Mouse (Mus musculus): ENCODE results near the gene Adamts13.

Gene Adamts13

DNA sequence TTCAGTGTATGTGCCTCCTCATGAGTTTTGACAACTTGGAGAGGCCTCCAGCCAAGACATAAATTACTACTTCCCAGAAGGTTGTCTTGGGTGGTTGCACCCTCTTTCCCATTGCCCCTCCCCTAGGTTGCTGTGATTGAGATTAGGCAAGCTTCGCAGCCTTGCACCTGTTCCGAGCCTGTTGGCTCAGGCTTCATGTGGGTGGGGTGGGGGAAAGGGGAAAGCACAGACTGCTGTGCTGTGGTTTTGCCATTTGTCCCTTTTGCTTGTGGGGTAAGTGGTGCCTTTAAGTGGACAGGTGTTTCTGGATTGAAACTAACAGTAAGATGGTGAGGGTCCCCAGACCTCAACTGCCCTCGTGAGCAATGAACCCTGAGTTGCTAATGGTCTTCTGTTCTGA lies 62.8 kb downstream of the Adamts13 start:
- DNase-seq (ENCODE audit: low read depth, low spot score), result peak; percentile 54

DNA sequence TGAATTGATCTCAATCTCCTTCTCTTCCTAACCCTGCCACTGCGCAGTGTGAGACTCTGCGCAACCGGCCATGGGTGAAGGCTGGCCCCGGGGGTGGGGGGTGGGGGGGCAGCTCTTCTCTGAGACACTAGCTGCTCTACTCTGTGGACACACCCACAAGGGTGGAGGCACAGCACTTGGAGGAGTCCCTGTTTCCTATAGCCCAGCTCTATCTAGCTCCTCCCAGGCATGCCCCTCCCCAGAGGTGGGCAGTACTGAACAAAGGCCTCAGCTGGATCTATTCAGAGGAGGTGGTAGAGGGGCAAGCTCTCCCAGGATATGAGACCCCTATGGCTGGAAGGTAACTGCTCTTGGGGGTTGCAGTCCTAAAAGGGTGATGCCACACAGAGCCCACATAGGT lies 63.8 kb downstream of the Adamts13 start:
- no peak for DNase-seq (ENCODE audit: low read depth, low spot score)

DNA sequence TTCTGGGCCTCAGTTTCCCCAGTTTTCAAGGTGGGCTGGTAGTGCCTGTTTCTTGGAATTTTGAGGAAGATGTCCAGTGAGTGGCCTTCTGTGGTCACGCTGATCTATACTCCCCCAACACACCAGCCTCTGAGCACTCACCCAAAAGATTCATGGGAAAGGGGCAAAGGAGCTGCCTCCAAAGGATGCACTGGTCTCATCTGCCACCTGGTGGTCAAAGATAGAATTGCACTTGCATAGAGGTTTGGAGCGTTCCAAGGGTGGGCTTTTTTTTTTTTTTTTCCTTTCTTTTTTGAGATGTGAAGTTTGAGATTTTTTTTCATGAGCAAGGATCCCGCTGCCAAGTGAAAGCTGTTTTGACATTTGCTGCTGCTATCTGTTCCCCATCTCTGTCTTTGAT lies 65.4 kb downstream of the Adamts13 start:
- peak; percentile 67 for DNase-seq (ENCODE audit: low read depth, low spot score)

DNA sequence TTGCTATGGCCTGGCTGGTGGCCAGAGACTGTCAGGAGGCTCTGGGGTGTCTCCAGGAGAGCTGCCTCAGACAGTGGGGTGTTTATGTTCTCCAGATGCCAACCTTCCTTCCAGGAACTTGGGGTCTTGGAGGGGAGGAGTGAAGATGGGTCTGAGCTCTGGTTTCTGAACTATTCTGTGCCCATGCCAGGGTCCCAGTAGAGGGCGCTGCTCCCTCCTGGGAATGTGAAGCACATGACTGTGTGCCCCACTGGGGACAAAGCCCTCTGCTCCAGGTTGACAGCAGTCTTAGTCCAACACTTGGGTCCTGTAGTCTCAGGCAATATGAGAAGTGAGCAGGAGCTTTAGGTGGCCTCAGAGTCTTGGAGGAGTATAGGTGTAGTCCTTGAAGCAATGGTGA lies 66.1 kb downstream of the Adamts13 start:
- peak; percentile 48 for DNase-seq (ENCODE audit: low read depth, low spot score)

DNA sequence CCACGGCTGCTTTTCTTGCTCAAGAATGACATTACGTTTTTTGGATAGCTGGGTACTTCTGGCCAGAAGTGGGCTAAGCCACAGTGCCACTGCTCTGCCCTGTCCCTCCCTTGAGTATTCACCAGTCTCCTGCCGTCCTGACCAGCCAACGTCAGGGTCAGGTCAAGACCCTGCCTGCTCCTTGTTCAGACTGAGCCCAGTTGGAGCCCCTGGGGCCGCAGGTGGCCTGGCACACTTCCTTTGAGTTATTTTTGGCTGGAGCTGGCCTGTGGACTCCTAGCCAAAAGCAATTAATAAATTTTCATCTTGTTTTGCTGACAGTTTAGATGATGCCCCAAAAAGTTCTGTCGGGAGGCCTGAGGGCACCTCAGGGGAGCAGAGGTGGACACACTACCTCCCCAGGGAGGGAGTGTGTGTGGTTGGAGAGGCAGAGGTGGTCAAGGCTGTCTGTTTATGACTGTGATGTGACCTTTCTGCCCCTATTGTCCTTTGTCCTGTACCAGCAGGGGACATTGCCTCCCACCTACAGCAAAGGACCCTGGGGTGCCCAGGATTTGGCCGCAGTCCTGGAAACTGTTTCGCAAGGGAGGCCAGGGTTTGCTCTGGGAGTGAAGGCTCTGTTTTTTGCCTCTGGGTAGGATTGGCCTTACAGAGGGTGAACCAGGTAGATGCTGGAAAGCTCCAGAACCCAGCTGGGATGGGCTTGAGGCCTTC lies 69.1 kb downstream of the Adamts13 start:
- no peak for DNase-seq (ENCODE audit: low read depth, low spot score)

DNA sequence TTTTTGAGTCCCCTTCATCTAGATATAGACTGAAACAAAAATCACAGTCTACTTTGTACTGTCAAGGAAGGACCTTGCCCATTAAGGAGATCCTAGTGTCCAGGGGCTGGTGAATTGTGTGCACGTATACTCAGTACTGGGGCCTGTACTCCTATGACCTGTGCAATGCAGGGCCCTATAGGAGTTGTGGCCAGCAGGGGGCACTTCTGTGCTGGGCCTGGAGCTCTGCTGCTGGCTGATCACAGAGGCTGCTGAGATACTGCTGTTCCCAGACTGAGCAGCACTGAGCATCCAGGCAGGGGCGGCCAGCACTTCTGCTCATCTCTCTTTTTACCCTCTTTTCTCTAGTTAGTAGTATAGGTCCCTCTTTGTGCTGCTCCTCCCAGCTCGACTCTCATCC lies 70.2 kb downstream of the Adamts13 start:
- peak; percentile 75 for DNase-seq (ENCODE audit: low read depth, low spot score)

DNA sequence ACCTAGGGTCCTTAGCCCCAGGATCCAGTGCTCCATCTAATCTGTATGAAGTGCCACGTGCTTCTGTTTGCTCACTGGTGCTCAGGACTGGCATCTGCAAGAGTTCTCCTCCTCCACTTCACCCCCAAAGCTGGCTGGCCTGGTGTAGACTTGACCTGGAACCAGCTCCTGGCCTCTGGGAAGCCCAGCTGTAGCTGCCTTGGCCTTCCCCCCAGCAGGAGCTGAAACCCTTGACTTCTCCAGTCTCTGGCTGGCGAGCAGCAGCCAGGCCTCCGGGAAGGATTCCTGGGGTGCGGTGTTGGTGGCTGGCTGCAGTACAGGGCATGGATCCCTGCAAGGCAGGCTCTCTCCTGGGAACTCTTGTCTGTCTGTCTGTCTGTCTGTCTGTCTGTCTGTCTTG lies 71.0 kb downstream of the Adamts13 start:
- no peak for DNase-seq (ENCODE audit: low read depth, low spot score)

DNA sequence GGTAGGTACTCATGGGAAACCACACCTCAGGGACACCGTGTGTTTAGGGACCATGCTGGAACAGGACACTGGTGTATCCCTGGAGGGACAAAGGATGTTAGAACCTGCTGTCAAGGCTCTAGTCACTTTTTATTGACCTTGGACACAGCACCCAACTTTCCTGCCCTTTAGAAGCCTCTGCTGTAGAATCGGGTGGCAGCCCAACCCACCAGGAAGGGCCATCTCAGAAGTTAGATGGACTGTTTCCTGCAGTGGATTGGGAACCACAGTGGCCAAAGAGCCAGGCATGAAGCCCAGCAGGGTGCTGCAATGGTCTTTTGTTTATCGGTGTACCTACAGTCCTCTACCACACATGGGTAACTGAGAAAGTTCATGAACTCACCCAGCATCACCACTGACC lies 71.4 kb downstream of the Adamts13 start:
- DNase-seq (ENCODE audit: low read depth, low spot score), result no peak

DNA sequence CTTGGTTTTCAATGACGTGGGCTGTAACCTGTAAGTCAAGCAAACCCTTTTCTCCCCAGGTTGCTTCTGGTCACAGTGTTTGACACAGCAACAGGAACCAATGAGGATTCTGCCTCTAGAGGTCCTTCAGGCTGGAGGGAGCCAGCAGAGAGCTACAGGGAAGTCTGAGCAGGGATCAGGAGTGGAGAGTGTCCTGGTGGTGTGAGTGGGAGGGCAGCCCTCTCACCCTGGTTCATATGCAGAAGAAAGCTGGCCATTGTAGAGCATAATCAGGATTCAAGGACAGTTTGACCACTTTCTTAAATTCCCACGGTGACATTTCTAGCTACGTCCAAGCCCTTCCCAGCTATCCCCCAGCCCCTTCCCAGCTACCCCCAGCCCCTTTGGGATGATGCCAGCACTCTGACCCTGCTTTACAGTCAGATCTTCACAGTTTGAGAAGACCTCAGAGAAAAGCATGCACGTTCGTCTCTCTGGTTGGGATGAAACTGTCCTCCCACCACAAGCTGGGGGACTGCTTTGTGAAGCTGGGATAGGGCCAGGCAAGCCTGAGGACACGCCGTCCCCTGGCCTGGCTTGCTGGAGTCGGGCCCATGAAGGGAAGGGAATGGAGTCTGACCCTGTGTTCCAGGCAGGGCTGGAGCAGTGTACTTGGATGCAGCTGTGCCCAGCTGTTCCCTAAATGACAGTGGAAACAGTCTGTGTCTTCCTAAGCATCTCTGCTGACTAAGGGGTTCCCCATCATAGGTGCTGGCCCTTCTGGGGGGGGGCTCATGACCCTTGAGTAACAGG lies 73.0 kb downstream of the Adamts13 start:
- no peak for DNase-seq (ENCODE audit: low read depth, low spot score)

DNA sequence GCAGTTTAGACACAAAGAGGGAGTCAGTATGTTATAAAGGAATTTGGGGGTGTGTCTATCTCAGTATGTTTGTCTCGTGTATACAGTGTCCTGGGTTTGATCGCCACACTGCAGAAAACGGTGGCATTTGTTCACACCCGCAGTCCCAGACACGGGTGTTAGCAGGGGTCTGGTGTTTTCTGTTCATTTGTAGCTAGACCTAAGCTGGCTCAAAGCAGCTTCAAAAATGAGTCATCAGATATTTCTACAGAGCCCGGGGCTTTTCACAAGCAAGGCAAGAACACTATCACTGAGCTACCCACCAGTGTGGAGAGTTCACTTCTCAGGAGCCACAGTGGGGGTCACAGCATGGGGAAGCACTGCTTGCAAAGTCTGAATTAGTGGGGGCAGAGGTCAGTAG lies 76.2 kb downstream of the Adamts13 start:
- DNase-seq (ENCODE audit: low read depth, low spot score), result no peak

DNA sequence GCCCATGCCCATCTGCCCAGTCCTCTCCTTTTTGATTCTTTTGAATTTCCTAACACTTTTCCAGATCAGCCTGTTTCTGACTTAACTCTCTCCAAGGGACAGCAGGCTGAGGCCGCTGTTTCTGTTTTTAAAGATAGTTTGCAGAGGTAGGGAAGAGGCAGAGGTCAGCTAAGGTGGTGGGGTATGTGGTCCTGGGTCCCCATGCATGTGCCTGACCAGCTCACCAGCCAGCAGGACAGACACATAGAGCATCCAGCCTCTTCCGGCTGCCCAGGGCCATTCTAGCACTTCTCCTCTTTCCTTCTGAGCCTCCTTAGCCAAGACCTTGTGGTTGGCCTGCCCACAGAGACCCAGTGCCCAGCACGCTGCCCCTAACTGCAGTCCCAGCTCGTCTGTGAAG lies 85.0 kb downstream of the Adamts13 start:
- no peak for DNase-seq (ENCODE audit: low read depth, low spot score)

DNA sequence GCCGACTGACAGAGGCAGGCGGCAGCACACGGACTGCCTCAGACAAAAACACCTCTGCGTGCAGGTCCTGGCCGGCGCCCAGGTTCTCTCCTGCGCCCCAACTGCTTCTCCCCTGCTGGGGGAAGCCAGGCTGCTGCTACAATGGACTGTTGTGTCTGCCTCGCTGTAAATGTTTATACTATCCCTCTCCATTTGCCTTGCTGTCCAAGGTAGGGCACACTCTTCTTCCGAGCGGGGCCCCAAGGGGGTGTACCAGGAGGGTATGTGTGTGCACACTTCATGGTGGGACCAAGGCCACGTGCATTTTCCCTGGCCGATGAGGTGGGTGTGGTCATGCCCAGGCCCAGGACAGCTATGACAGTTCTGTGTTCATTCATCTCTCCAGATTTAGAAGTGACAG lies 85.5 kb downstream of the Adamts13 start:
- DNase-seq (ENCODE audit: low read depth, low spot score), result no peak

DNA sequence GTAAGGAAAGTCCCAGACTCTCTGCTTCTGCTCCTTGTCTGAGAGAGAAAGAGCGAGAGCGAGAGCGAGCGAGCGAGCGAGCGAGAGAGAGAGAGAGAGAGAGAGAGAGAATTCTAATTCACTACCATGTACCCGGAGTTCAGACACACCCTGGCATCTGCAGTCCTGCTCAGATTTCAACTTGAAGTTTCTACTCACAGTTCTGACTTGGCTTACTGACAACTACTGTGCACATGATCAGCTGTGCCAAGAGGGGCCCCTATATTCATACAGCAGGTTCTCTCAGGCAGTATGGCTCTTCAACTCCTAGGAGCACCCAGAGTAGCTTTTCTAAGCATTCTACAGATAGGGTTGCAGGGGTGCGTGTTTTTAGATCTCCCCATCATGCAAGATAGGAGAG lies 86.0 kb downstream of the Adamts13 start:
- DNase-seq (ENCODE audit: low read depth, low spot score), result no peak

All from A20 (cell line).